Mouse (Mus musculus): ENCODE results near the gene Taf15. TPM values are rescaled to one million over a fixed set of nuclear protein-coding genes. Genes with fewer than 3 reads are reported as not detected.
"Not testable (repeated sequence)": the region's sequence is repeated elsewhere in the genome, so short reads cannot be mapped to it uniquely, and the experiment has no call there.

Gene Taf15
- total and polyA plus RNA-seq, 3 experiments: 2.5 to 77.7 (median 56.8) TPM

DNA sequence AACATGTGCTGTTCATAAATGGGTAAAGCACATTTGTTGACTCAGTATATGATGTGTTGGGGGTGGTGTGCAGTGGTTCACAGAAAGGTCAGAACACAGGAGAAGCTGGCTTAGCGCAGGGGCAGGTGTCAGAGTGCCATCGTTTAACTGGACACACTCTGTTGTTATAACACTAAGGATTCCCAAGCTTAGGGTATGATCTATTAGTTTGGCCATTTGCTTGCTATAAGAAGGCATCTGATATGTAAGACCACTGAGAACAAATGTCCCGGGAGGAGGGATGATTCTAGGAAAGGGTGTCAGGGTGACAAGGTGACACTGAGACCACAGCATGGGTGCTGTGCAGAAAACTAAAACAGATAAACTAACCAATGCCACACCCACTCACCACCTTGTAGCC, 63.9 kb downstream of the Taf15 start:
- no peak for DNase-seq

DNA sequence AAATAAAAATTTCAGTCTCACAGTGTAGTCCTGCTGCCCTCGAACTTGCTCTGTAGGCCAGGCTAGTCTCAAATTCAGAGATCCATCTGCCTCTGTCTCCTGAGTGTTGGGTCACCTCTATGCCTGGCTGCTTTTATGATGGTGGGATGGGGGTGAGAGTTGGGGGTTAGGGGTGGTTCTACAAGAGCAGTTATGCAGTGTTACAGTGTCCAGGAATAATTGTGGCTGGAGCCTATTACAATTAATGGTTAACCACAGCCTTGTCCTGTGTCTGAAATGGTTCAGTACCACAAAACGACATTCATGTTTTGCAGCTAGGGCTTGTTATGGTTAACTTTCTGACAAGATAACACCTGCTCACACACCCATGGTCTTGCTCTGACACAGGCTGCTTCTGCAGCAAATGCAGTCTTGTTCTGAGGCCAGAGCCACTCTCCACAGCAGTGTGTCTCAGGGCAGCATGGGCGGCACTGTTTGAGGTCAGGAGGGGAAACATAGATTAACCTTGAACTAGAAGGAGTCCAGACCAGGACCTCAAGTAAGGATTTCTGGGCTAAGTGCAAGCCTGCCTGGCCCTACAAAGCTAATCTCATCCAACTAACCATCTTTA, 65.9 kb downstream of the Taf15 start:
- no peak for DNase-seq

DNA sequence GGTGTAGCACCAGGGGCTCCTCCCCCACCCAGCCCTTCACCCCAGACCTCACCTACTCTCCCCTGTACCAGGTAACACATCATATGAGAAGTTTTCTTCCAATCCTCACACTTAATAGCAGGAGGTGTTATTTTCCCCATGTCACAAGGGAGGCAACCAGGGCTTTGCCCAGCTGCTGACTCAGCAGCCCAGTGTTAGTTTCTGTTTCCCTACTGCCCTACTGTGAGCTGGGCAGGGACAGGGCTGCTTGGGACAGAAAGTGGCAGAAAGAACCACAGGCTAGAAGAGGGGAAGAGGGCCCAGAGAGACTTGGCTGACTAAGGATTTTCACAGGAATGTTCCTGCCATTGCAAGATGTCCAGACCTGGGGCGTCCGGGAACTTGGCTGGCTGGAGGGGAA, 68.0 kb downstream of the Taf15 start:
- no peak for DNase-seq

DNA sequence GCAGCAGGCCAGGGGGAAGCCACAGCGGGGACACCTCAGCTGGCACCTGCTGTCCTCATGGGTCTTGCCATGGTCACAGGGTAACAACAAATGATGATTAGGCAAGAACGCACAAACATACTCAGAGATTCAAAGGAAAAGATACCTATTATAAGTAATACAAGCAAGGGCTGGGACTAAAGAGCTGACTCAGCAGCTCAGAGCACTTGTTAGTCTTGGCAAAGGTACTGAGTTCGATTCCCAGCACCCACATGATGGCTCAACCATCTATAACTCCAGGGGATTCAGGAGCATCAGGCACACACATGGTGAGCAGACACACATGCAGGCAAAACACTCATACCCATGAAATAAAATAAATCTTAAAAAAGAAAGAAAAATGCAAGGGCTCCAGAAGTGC, 68.5 kb downstream of the Taf15 start:
- DNase-seq: no peak

DNA sequence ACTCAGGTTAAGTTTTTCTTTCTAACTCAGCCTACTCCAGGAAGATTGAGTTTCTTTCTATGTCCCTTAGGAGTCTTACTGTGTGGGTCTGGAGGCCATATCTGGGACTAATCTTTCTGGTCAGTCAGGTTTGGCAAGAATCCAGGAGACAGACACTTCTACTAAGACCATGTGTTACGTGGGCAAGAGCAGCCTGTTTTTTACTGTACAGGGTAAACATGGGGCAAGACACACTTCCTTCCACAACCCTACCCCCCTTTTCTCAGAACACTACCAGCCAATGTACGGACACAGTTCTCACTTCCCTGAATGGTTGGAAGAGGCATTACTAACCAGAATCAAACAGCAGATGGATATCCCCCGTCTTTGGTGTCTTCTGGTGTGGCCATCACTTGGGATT, 71.3 kb downstream of the Taf15 start:
- no peak for DNase-seq

DNA sequence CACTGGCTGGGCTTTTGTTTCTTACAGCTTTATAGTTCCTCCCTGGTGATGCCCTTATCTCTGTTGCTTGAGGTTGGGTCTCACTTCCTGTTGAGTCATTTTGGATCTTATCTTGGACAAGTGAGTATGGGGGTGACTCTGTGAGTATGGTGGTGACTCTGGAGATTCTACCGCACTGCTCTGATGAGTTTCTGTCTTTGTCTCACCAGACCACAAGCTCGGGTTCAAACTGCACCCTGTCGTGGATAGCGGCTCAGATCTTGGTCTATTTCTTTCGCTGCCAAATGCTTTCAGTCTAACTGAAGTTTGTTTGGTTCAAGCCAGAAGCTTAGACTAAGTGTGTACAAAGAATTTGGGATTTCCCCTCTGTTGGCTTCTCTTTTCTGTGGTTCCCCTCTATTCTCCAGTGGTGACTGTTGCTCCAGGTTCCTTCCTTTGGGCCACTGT, 77.3 kb downstream of the Taf15 start:
- no peak for DNase-seq

DNA sequence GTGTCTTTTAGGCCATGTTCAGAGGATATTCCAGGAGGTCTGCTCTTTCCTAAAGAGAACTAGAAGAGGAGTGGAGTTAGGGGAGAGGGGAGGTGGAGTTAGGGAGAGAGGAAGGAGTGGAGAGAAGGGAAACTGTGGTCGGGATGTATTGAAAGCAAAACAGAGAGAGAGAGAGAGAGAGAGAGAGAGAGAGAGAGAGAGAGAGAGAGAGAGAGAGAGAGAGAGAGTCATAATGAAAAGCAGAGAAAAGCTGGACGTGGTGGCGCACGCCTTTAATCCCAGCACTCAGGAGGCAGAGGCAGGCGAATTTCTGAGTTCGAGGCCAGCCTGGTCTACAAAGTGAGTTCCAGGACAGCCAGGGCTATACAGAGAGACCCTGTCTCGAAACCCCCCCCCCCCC, 78.2 kb downstream of the Taf15 start:
- DNase-seq: not testable (repeated sequence)

DNA sequence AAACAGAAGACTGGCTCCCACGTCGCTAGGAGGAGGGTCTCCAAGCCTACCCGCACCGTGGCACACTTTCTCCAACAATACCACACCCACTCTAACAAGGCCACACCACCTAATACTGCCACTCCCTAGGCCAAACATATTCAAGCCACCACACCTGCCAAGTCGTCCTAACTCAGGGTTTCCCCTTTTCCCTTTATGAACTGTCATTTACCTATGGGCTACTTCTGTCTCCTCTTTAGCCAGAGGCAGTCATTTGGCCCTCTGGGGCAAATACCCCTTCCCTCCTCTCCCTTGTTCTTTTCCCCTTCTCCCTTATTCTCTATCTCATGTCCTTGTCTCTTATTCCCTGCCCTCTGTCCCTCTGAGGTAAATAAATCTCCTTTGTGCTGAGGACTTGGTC, 78.8 kb downstream of the Taf15 start:
- DNase-seq: no peak

Other genes starting within 250 kb of the Taf15 start
- gene Slfn14, start 186.4 kb upstream of the Taf15 start, total RNA-seq (2021): not detected
- gene Slfn14, start 186.4 kb upstream of the Taf15 start, polyA plus RNA-seq (2012; rRNA removed): not detected in 2 replicates
- gene Ap2b1, start 174.1 kb upstream of the Taf15 start, total RNA-seq (2021): 100 to 1,000 TPM; 101 to 104 TPM
- gene Ap2b1, start 174.1 kb upstream of the Taf15 start, polyA plus RNA-seq (2012; rRNA removed): 17.7 and 24.0 TPM in 2 replicates
- 10 to 100 TPM; 18.4 to 21.4 TPM for gene Pex12, start 170.5 kb upstream of the Taf15 start, total RNA-seq (2021)
- gene Pex12, start 170.5 kb upstream of the Taf15 start, polyA plus RNA-seq (2012; rRNA removed): 12.3 and 12.5 TPM in 2 replicates
- 10 to 100 TPM in 1 of 2 experiments, 1 to 10 TPM in 1; 8.6 to 14.3 TPM for gene Rasl10b, start 63.9 kb upstream of the Taf15 start, total RNA-seq (2021)
- 20.1 and 25.5 TPM in 2 replicates for gene Rasl10b, start 63.9 kb upstream of the Taf15 start, polyA plus RNA-seq (2012; rRNA removed)
- gene Gas2l2, start 43.6 kb upstream of the Taf15 start, total RNA-seq (2021): not detected
- gene Gas2l2, start 43.6 kb upstream of the Taf15 start, polyA plus RNA-seq (2012; rRNA removed): not detected in 2 replicates
- under 1 TPM in 1 of 2 experiments, not detected in 1; 0.61 TPM for gene 1700020L24Rik, start 35.4 kb upstream of the Taf15 start, total RNA-seq (2021)
- 0.79 and 1.3 TPM in 2 replicates for gene 1700020L24Rik, start 35.4 kb upstream of the Taf15 start, polyA plus RNA-seq (2012; rRNA removed)
- 10 to 100 TPM in 1 of 2 experiments, 1 to 10 TPM in 1; 8.7 to 22.6 TPM for gene Mmp28, start 10.0 kb upstream of the Taf15 start, total RNA-seq (2021)
- 24.2 and 27.2 TPM in 2 replicates for gene Mmp28, start 10.0 kb upstream of the Taf15 start, polyA plus RNA-seq (2012; rRNA removed)
- not detected for gene Heatr9, start 49.1 kb downstream of the Taf15 start, total RNA-seq (2021)
- gene Heatr9, start 49.1 kb downstream of the Taf15 start, polyA plus RNA-seq (2012; rRNA removed): not detected in 2 replicates
- gene Ccl5, start 57.4 kb downstream of the Taf15 start, total RNA-seq (2021): 1 to 10 TPM; 1.8 to 2.0 TPM
- gene Ccl5, start 57.4 kb downstream of the Taf15 start, polyA plus RNA-seq (2012; rRNA removed): 20.3 and 21.6 TPM in 2 replicates
- 10 to 100 TPM in 1 of 2 experiments, 1 to 10 TPM in 1; 5.2 to 12.1 TPM for gene Ccl9, start 105.5 kb downstream of the Taf15 start, total RNA-seq (2021)
- gene Ccl9, start 105.5 kb downstream of the Taf15 start, polyA plus RNA-seq (2012; rRNA removed): 0.42 and 0.53 TPM in 2 replicates
- gene Ccl6, start 120.0 kb downstream of the Taf15 start, total RNA-seq (2021): 10 to 100 TPM; 13.1 to 33.7 TPM
- gene Ccl6, start 120.0 kb downstream of the Taf15 start, polyA plus RNA-seq (2012; rRNA removed): 3.4 and 3.7 TPM in 2 replicates
- gene Rpl9-ps1, start 172.5 kb downstream of the Taf15 start, total RNA-seq (2021): not detected
- not detected in 2 replicates for gene Rpl9-ps1, start 172.5 kb downstream of the Taf15 start, polyA plus RNA-seq (2012; rRNA removed)
- under 1 TPM in 1 of 2 experiments, not detected in 1; 0.66 TPM for gene Ccl3, start 176.3 kb downstream of the Taf15 start, total RNA-seq (2021)
- gene Ccl3, start 176.3 kb downstream of the Taf15 start, polyA plus RNA-seq (2012; rRNA removed): 2.3 TPM in 2 replicates
- under 1 TPM in 1 of 2 experiments, not detected in 1; 0.97 TPM for gene Ccl4, start 189.5 kb downstream of the Taf15 start, total RNA-seq (2021)
- 2.0 and 3.0 TPM in 2 replicates for gene Ccl4, start 189.5 kb downstream of the Taf15 start, polyA plus RNA-seq (2012; rRNA removed)
- gene Wfdc17, start 230.9 kb downstream of the Taf15 start, total RNA-seq (2021): 1 to 10 TPM; 2.6 to 4.7 TPM
- 0.51 and 0.71 TPM in 2 replicates for gene Wfdc17, start 230.9 kb downstream of the Taf15 start, polyA plus RNA-seq (2012; rRNA removed)
- not detected for gene Wfdc18, start 235.9 kb downstream of the Taf15 start, total RNA-seq (2021)
- not detected in 2 replicates for gene Wfdc18, start 235.9 kb downstream of the Taf15 start, polyA plus RNA-seq (2012; rRNA removed)

All from adrenal gland, adult 2 months (tissue).